ENCODE assay signal across 7 mouse cellular contexts in the genomic region with DNA sequence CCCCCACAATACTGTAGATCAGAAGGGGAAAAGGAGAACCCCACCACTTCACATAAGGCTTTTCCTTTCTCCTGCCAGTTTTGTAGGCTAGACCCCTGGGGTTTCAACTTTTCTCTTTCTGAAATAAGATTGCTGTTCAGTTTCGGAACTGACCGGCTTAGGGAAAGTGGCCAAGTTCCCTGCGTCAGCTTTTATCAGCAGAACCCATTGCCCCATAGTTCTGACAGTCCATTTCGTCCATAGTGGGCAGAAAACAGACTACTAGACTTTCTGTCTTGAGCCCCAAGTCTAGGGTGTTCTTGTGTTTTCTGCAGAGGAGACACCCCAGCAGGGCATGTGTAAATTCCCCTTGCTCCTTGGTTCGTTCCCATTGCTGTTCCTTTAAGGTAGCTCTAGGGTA.
DNase-seq lines count a peak whose midpoint lies in the region; ATAC-seq and TF ChIP-seq lines count a peak whose summit lies in the region.

No protein-coding gene starts in this region.

- H3K27ac ChIP-seq in lung, embryonic 15.5 days: no peak overlapping the region
- no peak overlapping the region for H3K27ac ChIP-seq in forebrain, embryonic 14.5 days (ENCODE audit: low read depth, low read length)
- H3K27ac ChIP-seq in limb, embryonic 14.5 days (replicated peaks; ENCODE audit: low read depth, low read length): no peak overlapping the region
- no peak overlapping the region for H3K27ac ChIP-seq in neural tube, embryonic 15.5 days (replicated peaks)

- H3K9me3 ChIP-seq in lung, embryonic 15.5 days: no peaks in the 10 kb centered on the region
- H3K9me3 ChIP-seq in forebrain, embryonic 14.5 days (replicated peaks; ENCODE audit: control insufficient read depth, low read length): no peaks in the 10 kb centered on the region
- no peaks in the 10 kb centered on the region for H3K9me3 ChIP-seq in limb, embryonic 14.5 days (ENCODE audit: control insufficient read depth, low read length)
- H3K9me3 ChIP-seq in neural tube, embryonic 15.5 days (replicated peaks): no peaks in the 10 kb centered on the region

- peak overlapping the region; percentile 98 for H3K4me2 ChIP-seq in lung, embryonic 15.5 days
- peak overlapping the region; percentile 95; the same call in 1 of the 2 replicates for H3K4me2 ChIP-seq in forebrain, embryonic 14.5 days (ENCODE audit: low read length)
- peak overlapping the region; percentile 89; the same call in 1 of the 2 replicates for H3K4me2 ChIP-seq in limb, embryonic 14.5 days (replicated peaks; ENCODE audit: low read depth, low read length, severe bottlenecking)
- peak overlapping the region; percentile 97 for H3K4me2 ChIP-seq in neural tube, embryonic 15.5 days

- no peak overlapping the region for H3K9ac ChIP-seq in lung, embryonic 15.5 days
- no peak overlapping the region for H3K9ac ChIP-seq in forebrain, embryonic 14.5 days (ENCODE audit: low read length)
- no peak overlapping the region for H3K9ac ChIP-seq in limb, embryonic 14.5 days (ENCODE audit: low read depth, low read length, severe bottlenecking)
- 0 out of 2 replicates have a peak overlapping the region, but pooled peaks have one; percentile 87 for H3K9ac ChIP-seq in neural tube, embryonic 15.5 days (replicated peaks)

- peaks cover 20% of the 10 kb centered on the region for H3K4me1 ChIP-seq in lung, embryonic 15.5 days
- peaks cover 15% of the 10 kb centered on the region for H3K4me1 ChIP-seq in forebrain, embryonic 14.5 days (ENCODE audit: control insufficient read depth, insufficient read depth, low read length)
- peaks cover 35% of the 10 kb centered on the region for H3K4me1 ChIP-seq in limb, embryonic 14.5 days (ENCODE audit: control insufficient read depth, insufficient read depth, low read length)
- H3K4me1 ChIP-seq in neural tube, embryonic 15.5 days: peaks cover 32% of the 10 kb centered on the region

- H3K36me3 ChIP-seq in lung, embryonic 15.5 days: no peaks in the 10 kb centered on the region
- H3K36me3 ChIP-seq in forebrain, embryonic 14.5 days (ENCODE audit: control insufficient read depth, insufficient read depth, low read length): no peaks in the 10 kb centered on the region
- H3K36me3 ChIP-seq in limb, embryonic 14.5 days (ENCODE audit: control insufficient read depth, insufficient read depth, low read length): no peaks in the 10 kb centered on the region
- H3K36me3 ChIP-seq in neural tube, embryonic 15.5 days: no peaks in the 10 kb centered on the region

- peak overlapping the region; percentile 71; the same call in 1 of the 2 replicates for H3K4me3 ChIP-seq in lung, embryonic 15.5 days
- no peak overlapping the region for H3K4me3 ChIP-seq in forebrain, embryonic 14.5 days (ENCODE audit: low read depth, low read length)
- no peak overlapping the region for H3K4me3 ChIP-seq in limb, embryonic 14.5 days (replicated peaks; ENCODE audit: low read length)
- peak overlapping the region; percentile 70 for H3K4me3 ChIP-seq in neural tube, embryonic 15.5 days (replicated peaks)

- ATAC-seq in lung, embryonic 15.5 days (ENCODE audit: borderline replicate concordance, extremely low read depth, low FRiP score, low TSS enrichment): no peak
- ATAC-seq in forebrain, embryonic 14.5 days: no peak
- no peak for ATAC-seq in limb, embryonic 14.5 days (ENCODE audit: low FRiP score, low read depth)
- no peak for ATAC-seq in neural tube, embryonic 15.5 days (ENCODE audit: low FRiP score)

- WGBS in lung, embryonic 15.5 days: 47% methylated on average over 5 of the region's 5 CpGs
- WGBS in forebrain, embryonic 14.5 days: 55% methylated on average over 5 of the region's 5 CpGs
- WGBS in limb, embryonic 14.5 days: 57% methylated on average over 5 of the region's 5 CpGs
- WGBS in neural tube, embryonic 15.5 days: 63% methylated on average over 5 of the region's 5 CpGs

- H3K27me3 ChIP-seq in lung, embryonic 15.5 days: no peaks in the 10 kb centered on the region
- H3K27me3 ChIP-seq in forebrain, embryonic 14.5 days (replicated peaks; ENCODE audit: control insufficient read depth, insufficient read depth, low read length): no peaks in the 10 kb centered on the region
- no peaks in the 10 kb centered on the region for H3K27me3 ChIP-seq in limb, embryonic 14.5 days (ENCODE audit: control insufficient read depth, insufficient read depth, low read length)
- H3K27me3 ChIP-seq in neural tube, embryonic 15.5 days (replicated peaks): no peaks in the 10 kb centered on the region

- DNase-seq in lung, postnatal 10 days: no peak
- DNase-seq in forebrain, embryonic 14.5 days (ENCODE audit: low spot score): no peak
- no peak for DNase-seq in limb, embryonic 14.5 days (ENCODE audit: low spot score)
- no peak for DNase-seq in left cerebral cortex, adult 9 months (ENCODE audit: low spot score in 2 of 2)
- no peak for DNase-seq in cerebellum, postnatal 4 days (ENCODE audit: low spot score in 2 of 2)

- TF ChIP-seq POLR2A in limb, embryonic 14.5 days (IDR thresholded peaks at IDR 0.05; ENCODE audit: borderline replicate concordance, extremely low read depth, insufficient read depth, insufficient read length): no peak

Comparison
In these comparisons a context has a peak if more than half of its experiments do, and no peak if none do; other contexts are left out.
1. H3K4me3 ChIP-seq: peak in lung, embryonic 15.5 days (single experiment) and neural tube, embryonic 15.5 days (single experiment); none in forebrain, embryonic 14.5 days (single experiment) and limb, embryonic 14.5 days (single experiment).
2. Peak in every context shown above with its lines, with median percentiles within 50 percentile points of each other: H3K4me2 ChIP-seq.